Mouse (Mus musculus): ENCODE measurements around the gene Tecr.

Tecr gene

GRCm38 (mm10) chr8:83562669-83563068 is 45.1 kb downstream of the Tecr start:
- no peak for DNase-seq

GRCm38 (mm10) chr8:83535736-83536135 is 72.0 kb downstream of the Tecr start, which contains the start of gene Olfr370:
Gene Olfr370, plus strand, starts transcription at chr8:83535780.
- DNase-seq = no peak

- no peak for DNase-seq
These were observed 73.0 kb downstream of the Tecr start for GRCm38 (mm10) chr8:83534802-83535201.
